Mouse (Mus musculus) olfactory bulb, adult 2 months (tissue): ENCODE data around the gene Gpr132. TPM values are rescaled to one million over a fixed set of nuclear protein-coding genes. Genes with fewer than 3 reads are reported as not detected.
"Not testable (repeated sequence)": the region's sequence is repeated elsewhere in the genome, so short reads cannot be mapped to it uniquely, and the experiment has no call there.

ENCODE experiments used
- H3K27ac ChIP-seq: fragments of 200-500 bp; 2 replicates; pipeline ENCODE4 v1.5.1; 2012; ENCODE audit warnings: low read depth, low read length; ENCODE audit not compliant: insufficient read depth
- H3K4me1 ChIP-seq: fragments of 200-500 bp; 2 replicates; pipeline ENCODE4 v1.6.1; 2012; ENCODE audit warnings: low read length; ENCODE audit not compliant: control insufficient read depth, insufficient read depth
- H3K4me3 ChIP-seq: fragments of 200-500 bp; 2 replicates; pipeline ENCODE4 v1.5.1; 2012; ENCODE audit warnings: mild to moderate bottlenecking, low read depth, low read length, moderate library complexity; ENCODE audit not compliant: insufficient read depth
- CTCF ChIP-seq: fragments of 200-500 bp; IDR thresholded peaks from 2 replicates; pipeline ENCODE4 v1.5.1; 2012; ENCODE audit warnings: low read depth, mild to moderate bottlenecking, low read length, moderate library complexity; ENCODE audit not compliant: insufficient read depth
- POLR2A ChIP-seq: fragments of 200-500 bp; IDR thresholded peaks from 2 replicates; pipeline ENCODE4 v1.6.1; 2012; ENCODE audit warnings: mild to moderate bottlenecking, low read depth, low read length, moderate library complexity; ENCODE audit not compliant: insufficient read depth
- WGBS: fragments of 180-500 bp; shearing (Covaris S2); methylation state at CpG from one replicate; pipeline ENCODE4 v1.1.7; 2018; 5-methylcytosine and 5-hydroxymethylcytosine counted together
- polyA plus RNA-seq: library from polyadenylated mRNA; stranded (reverse); fragments of >200 nt; gene quantifications from 2 replicates; pipeline ENCODE4 v1.2.4, GENCODE M21; 2012; ENCODE audit warnings: low replicate concordance; ENCODE audit not compliant: missing spikeins, insufficient read depth, insufficient read length

The Gpr132 gene
- polyA plus RNA-seq, 1 experiment: not detected

GRCm38 (mm10) chr12:112820401-112820999, 47.5 kb downstream of the Gpr132 start:
- Histone ChIP-seq H3K4me3 (no peak overlapping the region), H3K27ac (no peak overlapping the region), H3K4me1 (peaks cover 9% of the 10 kb centered on the region)
- TF ChIP-seq POLR2A: no peak
- no peak for TF ChIP-seq CTCF
- 67% methylated on average over 12 of the region's 12 CpGs for WGBS

GRCm38 (mm10) chr12:112819057-112819662, 48.9 kb downstream of the Gpr132 start:
- Histone ChIP-seq H3K4me3 (no peak overlapping the region), H3K4me1 (peaks cover 9% of the 10 kb centered on the region), H3K27ac (no peak overlapping the region)
- TF ChIP-seq CTCF: no peak
- 83% methylated on average over 8 of the region's 8 CpGs for WGBS

- not testable (repeated sequence) for H3K27ac ChIP-seq, H3K4me3 ChIP-seq, H3K4me1 ChIP-seq
- 75% methylated on average over 7 of the region's 7 CpGs for WGBS
Measured at GRCm38 (mm10) chr12:112816866-112817265, 51.2 kb downstream of the Gpr132 start.

DNA sequence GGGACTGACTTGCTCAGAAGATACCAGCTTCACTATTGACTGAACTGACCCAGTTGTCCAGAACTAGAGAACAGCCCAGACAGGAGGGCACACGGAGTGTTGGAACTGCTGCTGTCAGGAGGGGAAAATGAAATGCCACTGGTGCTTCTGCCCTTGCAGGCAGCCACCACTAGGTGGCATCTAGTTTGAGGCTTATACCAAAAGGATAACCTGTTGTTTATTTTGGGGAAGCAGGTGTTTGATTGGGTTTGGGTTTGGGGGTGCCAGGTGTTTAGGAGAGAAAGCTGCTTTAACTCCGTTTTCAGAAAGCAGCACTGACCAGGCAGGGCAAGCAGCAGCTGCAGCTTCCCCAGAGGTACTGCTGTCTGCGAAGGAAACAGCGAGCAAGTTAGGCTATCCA, 51.7 kb downstream of the Gpr132 start:
- H3K27ac ChIP-seq: no peak overlapping the region
- H3K4me3 ChIP-seq: no peak overlapping the region
- TF ChIP-seq POLR2A: no peak
- TF ChIP-seq CTCF: no peak
- WGBS: 43% methylated on average over 4 of the region's 4 CpGs
- no peaks in the 10 kb centered on the region for H3K4me1 ChIP-seq

GRCm38 (mm10) chr12:112814682-112815470, 53.2 kb downstream of the Gpr132 start:
- peaks cover 6% of the 10 kb centered on the region; the same call in 1 of the 2 replicates for H3K4me1 ChIP-seq
- 78% methylated on average over 14 of the region's 14 CpGs for WGBS

DNA sequence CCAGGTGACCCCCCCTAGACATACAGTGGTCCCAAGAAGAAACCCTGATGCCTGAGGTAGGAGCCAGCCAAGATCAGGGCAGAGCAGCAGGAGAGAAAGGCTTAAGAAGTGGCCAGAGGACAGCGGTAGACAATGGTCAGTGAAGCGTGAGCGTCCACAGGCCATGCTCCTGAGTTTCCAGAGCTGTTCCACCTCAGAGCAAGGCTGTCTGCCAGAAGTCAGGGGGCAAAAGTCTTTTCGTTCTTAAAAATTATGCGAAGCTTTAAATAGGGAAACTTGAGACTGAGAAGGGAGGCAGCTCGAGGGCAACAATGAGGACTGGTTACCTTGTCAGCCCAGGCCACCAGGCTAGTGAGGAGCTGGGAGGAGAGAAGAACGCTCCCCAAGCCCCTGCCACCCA, 54.7 kb downstream of the Gpr132 start:
- Histone ChIP-seq H3K4me1 (peaks cover 15% of the 10 kb centered on the region; the same call in 1 of the 2 replicates), H3K27ac (no peak overlapping the region), H3K4me3 (no peak overlapping the region)
- 84% methylated on average over 7 of the region's 7 CpGs for WGBS
- no peak for TF ChIP-seq CTCF
- no peak for TF ChIP-seq POLR2A

More at GRCm38 (mm10) chr12:112814682-112815470, 53.2 kb downstream of the Gpr132 start:
- no peak overlapping the region for H3K27ac ChIP-seq
- TF ChIP-seq POLR2A: no peak
- TF ChIP-seq CTCF: no peak
- no peak overlapping the region for H3K4me3 ChIP-seq

DNA sequence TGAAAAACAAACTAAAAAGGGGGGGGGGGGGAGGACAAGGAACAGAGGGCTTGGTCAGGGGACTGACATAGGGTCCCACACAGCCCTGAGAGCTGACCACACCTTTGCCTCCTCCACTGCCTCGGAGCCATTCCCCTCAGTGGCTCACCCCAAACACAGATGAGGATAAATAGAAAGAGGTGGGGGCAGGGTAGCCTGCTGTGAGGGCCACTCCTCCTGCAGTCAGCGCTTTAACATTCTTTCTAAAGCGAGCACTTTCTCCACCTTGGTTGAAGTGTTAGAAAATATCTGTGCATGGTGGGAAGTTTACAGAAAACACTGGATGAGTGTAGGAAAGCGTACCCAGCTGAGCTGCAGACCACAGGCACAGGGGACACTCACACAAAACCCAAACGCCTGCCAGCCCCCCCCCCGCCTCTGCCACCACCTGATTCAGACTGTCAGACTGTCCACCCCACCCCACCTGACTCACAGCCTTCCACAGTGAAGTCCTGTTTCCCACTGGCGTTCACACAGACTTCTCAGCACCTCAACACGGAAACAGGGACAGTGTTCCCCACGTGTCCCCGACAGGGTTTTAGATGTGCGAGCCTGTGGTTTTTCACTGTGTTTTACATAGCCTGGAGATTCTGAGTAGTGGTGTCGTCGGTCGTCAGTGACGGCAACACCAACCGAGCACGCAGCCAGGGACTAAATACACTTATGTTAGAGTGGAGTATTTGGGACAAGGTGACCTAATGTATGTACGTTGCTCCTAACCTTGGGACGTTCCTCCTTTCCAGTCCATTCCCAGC, 57.7 kb downstream of the Gpr132 start:
- TF ChIP-seq CTCF (no peak), POLR2A (no peak)
- Histone ChIP-seq H3K27ac (no peak overlapping the region), H3K4me1 (peaks cover 21% of the 10 kb centered on the region), H3K4me3 (no peak overlapping the region)
- WGBS: 60% methylated on average over 19 of the region's 19 CpGs

GRCm38 (mm10) chr12:112809641-112810040, 58.4 kb downstream of the Gpr132 start:
- WGBS: 20% methylated on average over 8 of the region's 8 CpGs
- Histone ChIP-seq H3K4me1 (peaks cover 21% of the 10 kb centered on the region), H3K4me3 (peak overlapping the region; percentile 62), H3K27ac (no peak overlapping the region)
- TF ChIP-seq POLR2A: no peak
- no peak for TF ChIP-seq CTCF
